Mouse (Mus musculus): ENCODE data around the gene Erbb4.
A peak's percentile ranks its signal among the peaks of the same experiment; 100 is the strongest.

Erbb4 gene

DNA sequence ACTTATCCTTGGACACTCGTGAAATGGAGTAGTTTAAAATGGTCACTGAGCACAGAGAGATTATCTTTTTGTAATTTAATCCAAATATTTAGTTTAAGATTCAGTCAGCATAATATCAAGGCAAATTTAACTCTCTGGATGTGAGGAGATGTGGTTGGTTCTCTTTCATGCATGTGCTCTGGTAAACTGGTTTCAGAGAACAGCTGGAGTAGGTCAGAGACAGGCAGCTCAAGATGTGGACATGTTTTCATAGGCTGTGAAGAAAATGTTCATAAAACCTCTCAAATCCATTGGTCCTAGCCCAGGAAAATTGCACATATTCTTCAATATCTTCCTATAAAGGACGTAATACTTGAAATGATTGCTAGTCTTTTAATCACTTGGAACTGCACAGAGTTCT lies 590.0 kb downstream of the Erbb4 start:
- no peak for DNase-seq (ENCODE audit: low read depth)

DNA sequence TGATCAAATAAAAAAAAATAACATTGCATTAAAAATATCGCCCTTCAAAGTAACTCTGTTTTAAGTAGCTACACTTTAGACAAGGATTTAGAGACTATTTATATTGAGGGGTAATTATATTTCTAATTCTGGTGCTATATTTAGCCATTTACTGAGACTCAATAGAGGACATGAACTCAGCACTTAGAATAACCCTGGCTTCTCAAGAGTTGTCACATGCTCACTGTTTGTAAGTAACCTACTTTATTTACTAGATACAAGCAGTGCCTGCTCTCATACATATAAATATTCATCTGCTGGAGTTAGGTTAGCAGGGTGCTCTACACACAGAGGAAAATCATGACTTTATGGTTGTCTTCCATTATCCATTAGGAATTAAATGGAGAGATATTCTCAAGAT lies 604.0 kb downstream of the Erbb4 start:
- DNase-seq (ENCODE audit: low read depth): no peak

DNA sequence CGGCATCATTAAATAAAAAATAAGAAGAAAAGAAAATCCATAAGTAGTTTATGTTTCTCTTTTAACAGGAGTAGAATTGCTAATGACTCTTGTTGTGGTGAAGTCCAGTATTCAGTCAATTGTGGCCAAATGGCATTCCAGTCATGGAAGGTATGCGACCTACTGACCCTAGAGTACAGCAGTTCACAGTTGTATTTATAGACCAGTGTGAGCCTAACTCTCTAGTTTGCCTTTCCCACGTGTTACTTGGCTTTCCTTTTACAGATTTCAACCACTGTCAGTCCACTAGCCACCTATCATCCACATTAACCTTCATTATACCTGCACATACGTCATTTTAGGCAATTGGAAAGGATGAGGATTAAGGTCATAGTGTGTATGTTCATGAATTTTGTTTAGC lies 606.3 kb downstream of the Erbb4 start:
- DNase-seq (ENCODE audit: low read depth): no peak

DNA sequence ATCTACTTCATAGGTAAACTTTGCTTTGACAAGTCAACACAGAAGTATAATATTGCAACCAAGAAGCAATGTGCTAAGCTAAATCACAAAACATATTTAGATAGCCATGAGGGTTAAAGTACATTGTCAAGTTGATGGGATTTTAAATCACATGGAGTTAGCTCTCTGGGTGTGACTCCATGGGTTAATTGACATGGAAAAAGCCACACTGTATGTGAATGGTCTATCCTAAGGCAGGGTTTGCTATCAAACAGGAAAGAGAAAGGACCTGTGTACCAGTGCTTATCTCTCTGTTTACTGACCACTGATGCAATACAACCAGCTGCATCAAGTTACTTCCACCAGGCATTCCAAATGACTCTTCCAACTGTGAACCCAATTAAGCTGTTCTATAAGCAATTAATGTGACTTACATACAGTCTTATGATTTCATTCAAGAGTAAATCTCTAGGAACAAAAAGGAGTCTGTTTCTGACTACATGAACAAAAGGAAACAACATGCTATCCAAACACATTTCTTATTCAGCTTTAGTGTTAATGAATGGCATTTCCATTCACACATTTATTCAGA lies 641.4 kb downstream of the Erbb4 start:
- no peak for DNase-seq (ENCODE audit: low read depth)

DNA sequence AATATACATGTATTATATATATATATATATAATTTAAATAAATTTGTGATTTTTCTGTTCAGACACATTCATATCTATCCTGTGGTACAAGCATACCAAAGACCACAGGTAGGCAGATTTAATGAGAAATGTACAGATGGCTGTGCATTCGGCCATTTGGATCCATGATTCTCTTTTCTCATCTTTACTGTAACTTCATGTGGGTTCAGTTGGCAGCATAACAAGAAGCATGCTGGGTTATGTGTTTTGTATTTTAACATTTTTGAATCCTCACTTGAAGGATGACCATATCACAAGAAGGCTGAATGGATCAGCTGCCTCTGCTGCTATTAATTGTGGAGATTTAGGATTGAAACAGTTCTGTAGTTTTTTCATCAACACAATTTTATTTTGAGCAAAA lies 656.6 kb downstream of the Erbb4 start:
- no peak for DNase-seq (ENCODE audit: low read depth)

DNA sequence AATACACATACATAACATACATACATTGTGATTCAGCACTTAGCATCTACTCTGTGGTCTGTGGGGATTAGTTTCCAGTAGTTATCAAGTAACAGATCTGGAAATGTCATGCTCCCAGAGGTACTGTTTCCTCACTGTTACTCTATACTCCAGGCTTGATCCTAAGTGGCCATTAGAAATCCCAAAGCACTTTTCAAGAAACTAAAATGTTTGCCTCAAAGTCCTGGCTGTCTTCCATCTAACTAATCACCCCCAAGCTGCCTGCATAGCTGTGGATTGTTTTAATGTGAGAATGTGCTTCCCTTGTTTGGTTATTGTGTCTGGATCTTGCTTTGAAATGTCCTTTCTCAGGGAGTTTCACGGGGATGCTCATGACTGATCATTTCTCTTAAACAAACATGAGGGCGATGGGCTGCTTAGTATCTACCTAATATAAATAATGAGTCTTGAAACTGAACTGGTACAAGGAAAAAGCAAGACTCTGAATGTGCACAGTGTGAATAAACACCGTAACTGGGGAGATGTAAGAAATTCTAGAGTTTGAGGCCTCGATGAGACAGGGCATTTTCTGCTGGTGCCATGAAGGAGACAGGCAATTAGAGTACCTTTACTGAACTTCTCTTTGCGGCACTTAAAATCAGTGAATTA lies 683.4 kb downstream of the Erbb4 start:
- no peak for DNase-seq (ENCODE audit: low read depth)

DNA sequence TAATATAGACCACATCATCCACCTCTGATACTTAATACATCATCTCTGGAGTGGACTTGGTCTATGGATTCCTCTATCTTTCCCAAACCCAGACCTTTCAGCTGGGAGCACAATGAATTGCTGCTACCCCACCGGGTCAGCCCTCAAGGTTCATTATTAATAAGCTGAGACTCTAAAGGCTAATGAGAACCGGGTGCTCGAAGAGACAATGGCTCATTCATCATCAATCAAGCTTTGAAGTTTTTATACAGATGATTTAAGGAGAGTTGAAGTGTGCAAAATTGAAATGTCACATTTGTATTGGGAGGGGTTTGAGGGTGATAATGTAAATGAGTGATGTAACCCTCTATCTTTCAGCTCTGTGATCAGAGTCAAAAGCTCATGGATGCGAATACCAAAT lies 706.7 kb downstream of the Erbb4 start:
- DNase-seq (ENCODE audit: low read depth): no peak

DNA sequence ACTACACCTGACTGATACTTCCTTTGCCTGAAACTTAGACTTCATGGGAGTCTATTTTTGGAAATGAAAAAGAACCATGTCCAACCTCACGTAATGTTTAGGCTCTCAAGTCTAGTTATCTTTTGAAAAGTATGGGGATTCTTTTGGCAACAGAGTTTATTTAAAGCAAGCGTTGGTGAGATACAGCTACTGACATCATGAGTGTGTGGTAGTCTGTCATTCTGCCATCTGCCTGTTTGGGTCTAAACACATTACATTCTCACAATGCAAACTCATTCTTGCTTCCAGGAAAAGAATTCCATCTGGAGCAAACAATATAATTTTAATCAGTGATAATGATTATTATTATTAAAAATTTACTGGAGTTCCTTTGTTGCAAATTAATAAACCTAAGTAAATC lies 736.3 kb downstream of the Erbb4 start:
- DNase-seq (ENCODE audit: low read depth): no peak

DNA sequence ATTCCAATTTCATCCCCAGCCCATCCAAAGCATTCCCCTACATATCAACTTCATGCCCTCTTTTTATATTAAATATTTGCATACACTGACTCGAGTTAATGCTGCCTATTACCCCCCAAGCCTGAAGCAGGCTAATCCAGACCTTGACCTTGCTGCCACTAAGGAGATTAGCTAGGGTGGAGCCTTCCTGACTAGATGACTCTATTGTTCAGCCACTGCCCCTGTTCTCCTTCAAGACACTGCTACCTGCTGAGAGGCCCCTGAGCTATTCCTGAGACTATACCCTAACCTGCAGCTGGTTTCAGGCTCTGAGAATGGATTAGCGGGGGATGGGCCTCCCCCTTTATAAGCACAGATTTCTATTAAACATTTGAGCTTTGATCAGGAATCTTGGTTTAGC lies 774.1 kb downstream of the Erbb4 start:
- DNase-seq (ENCODE audit: low read depth): no peak

DNA sequence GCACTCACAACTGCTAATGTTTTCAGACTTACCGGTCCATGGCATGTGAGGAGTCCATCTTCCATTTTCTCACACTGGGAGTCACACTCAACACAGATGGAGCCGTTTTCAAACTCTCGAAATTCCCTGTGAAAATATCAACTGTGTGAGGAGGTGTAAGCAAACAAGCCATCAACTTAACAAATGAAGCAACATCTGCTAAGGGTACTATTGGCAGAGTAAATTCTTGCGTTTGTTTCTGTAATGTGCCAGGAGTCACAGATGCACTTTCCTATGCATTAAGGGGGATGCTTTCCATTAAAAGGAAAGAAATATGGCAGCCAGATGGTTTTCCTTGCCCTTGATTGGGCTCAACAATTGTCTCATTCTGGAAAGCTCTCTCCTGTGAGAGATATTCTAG lies 802.0 kb downstream of the Erbb4 start:
- no peak for DNase-seq (ENCODE audit: low read depth)

DNA sequence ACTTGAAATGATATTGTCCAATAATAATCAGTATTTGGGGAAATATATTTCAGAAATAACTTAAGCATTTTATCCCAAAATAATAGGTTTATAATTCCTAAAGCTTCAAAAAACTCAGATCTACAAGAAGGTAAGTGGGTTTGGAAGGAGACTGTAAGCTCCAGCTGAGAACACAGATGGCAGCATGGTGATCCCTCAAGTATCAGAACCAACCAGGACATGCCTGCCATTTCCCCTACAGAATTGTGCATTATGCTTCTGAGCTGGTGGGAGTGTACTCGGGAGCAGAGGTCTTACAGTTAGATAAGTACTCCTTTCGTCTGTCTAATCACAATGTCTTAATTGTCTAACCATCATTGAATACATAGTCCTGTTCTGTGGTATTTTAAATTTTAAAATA lies 823.4 kb downstream of the Erbb4 start:
- DNase-seq (ENCODE audit: low read depth): no peak

DNA sequence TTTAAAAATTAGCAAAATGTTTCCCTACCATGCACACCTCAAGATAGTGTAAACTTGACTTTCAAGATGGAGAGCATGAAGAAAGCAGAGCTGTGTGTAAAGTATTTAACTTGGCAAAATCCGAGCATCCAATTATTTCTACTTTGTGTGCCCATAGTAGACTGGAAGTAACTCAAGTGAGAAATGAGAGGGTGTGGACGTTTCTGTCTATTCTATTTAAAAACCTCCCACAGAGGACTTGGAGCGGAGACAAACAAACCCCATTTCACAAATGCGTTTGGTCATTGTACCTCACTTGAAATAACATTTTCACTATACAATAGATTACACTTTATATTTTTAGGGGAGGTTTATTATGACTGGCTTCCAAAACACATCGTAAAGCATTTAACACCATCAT lies 832.0 kb downstream of the Erbb4 start:
- DNase-seq (ENCODE audit: low read depth): no peak

DNA sequence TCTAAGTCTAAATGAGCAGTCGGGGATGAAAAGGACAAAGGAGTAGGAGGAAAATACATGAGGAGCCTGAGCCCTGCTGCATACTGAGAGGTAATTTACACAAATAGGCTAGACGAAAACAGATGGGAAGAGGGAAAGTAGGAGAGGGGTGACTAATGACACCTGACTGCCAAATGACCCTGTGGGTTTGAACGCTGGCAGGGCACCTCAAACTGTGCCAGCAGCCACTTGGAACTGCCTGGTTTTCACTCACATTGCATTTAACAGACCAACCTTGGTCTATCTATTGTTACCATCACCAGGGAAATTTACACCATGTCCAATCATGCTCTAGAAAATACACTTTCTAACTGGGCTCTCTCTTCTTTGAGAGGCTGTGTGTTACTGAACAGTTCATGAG lies 929.3 kb downstream of the Erbb4 start:
- DNase-seq (ENCODE audit: low read depth): no peak

DNA sequence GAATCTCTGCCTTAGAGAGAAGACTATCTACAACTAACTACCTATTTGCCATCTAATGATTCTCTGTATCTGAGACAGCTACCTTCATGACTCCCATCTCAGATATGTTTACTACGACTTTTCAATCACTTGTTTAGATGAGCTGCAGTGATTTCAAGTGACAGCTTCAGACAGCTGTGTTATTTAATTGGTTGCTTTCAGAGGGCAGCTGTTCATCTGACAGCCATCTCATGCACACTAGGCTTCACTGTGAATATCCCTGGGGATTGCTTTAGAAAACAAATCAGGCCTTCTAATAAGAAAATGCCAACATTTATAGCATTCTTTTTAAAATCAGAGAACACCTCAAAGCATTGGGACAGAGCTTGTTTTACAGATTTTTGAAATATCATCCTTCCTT lies 952.6 kb downstream of the Erbb4 start:
- DNase-seq (ENCODE audit: low read depth): no peak

DNA sequence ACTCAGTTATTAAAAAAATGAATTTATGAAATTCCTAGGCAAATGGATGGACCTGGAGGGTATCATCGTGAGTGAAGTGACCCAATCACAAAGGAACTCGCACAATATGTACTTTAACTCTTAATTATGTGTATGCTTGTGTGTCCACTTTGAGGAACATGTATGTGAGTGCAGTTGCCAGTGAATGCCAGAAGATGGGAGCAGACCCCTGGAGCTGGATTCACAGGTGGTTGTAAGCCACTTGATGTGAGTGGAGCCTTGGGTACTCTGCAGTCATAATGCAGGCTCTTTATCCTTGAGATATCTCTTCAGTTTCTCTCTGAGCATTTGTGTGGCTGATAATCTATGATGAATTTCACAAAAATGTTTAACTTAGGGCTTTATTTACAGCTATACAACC lies 957.3 kb downstream of the Erbb4 start:
- DNase-seq (ENCODE audit: low read depth): no peak

DNA sequence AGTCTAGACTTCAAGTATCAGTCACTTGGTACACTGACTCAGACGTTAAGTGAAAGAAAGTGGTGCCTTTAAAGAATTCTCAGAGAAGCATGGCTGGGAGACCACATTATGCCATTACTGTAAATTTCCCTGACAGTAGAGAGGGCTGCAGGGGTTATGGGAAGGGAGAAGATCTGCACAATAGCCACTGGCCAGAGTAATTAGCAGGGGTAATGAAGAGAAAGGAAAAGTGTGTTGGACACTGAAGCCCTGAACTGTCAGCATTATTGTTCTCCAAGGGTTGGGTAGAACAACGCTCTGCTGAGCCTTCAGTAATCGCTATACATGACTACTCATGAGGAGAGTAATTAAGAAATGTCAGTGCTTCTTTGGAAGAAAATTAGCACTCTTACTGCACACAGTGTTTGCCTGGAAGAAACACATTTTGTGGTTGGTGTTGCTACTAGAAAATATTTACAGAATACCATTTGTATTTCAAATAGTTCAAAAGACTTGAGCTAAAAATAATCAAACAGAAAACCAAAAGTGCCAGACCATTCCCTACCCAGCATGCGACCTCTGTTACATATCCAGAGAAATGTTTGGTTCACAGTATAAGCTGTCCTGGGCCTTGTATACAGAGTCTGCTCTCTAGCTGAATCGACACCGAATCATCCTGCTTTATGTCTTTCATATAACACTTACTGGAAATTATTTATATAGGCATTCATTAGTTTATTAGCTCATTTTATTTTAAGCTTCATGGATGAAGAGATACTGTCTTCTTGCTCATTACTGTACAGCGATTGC lies 965.1 kb downstream of the Erbb4 start:
- DNase-seq (ENCODE audit: low read depth): no peak

DNA sequence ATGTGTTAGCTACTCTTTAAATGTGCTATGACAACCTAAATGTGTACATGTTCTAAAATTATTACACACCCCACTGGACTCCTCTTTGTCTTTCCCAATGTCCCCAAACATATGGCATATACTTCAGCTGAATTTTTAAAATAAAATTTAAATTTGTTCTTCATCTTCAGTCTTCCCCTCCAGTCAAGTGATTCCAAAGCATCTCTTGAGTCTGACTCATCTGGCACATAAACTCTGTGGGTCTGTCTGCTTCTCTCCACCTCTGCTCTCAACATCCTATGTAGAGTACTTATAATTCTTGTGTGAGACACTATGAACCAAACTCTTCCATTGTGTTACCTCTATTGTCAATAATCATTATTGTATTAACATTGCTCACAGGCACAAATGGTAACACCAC lies 972.9 kb downstream of the Erbb4 start:
- no peak for DNase-seq (ENCODE audit: low read depth)

DNA sequence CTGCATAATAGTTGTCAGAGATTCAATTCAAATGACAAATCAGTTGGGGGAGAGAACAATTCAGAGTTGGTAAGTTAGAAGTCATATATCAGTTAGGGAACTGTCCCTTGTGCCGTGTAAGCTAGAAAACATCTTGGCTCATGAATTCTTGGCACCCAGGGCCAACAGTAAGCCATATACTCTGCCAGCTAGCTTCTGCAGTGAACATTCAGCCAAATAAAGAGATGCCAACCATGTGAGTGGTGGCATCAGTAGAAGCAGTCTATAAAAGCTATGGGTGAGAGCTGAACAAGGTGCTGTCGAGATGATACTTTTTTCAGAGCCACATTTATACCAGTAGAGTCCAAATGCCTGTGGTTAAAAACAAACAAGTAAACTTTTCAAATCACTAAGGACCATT lies 973.4 kb downstream of the Erbb4 start:
- no peak for DNase-seq (ENCODE audit: low read depth)

DNA sequence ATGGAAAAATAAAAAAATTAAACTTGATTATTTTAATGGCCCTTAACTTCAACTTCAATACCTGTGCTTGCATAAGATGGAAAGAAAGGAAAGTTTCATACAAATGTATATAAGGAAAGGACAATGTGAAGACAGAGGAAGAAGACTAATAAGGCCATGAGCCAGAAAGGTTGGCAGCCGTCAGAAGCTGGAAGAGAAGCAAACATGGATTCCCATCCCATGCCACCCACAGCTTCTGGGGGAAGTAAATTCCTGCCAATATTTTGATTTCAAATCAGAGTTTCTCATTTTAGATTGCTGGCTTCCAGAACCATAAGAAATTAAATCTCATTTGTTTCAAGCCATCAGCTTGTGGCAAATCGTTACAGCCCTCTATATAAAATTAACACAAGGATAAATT lies 984.3 kb downstream of the Erbb4 start:
- DNase-seq (ENCODE audit: low read depth): no peak

DNA sequence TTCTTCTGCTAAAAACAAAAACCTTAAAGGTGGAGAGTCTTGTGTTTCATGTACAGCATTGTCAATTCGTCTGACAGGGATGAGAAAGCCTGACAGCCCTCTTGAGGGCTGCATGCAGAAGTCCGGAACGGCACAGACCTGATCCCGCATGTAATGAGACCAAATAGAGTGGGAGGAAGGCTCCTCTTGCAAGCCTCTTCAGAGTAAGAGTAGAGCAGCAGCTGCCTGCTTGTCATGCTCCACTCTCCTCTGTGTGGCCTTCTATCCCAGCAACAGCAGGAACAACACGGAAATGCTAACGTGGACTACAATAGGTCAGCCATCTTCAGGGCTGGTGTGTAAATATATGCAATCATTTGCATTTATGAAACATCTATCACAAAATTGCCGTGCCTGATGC lies 987.5 kb downstream of the Erbb4 start:
- DNase-seq (ENCODE audit: low read depth): no peak

DNA sequence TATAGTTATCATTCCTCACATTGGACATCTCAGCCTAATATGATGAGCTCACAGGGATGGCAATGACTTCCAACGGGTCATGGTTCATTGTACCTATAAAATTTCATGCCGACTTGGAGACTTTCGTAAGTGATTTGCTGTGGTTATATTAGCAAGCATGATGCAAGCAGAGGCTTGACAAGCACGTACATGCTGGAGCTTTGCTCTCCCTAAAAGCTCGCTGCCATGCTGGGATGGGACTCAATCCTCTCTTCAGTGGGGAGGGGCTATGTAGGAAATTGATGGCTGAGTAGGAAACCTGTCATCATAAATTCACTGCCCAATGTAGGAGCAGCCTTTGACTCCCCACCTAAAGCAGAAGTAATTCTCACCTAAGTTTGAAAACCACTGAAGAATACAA lies 992.1 kb downstream of the Erbb4 start:
- no peak for DNase-seq (ENCODE audit: low read depth)

DNA sequence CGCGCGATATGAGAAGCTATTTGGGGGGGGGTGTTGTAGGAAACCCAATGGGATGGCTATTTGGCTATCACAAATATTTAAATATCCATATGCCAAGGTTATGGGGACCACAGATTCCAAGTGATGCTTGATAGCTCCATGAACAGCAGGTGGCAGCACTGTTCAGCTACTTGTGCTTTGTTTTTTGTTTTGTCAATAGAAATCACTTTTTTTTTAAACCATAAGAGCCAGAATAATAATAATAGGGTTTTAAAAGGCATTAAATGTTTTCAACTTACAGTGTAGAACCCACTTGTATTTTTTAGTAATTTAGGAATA lies 1001.4 kb downstream of the Erbb4 start:
- peak; percentile 53 for DNase-seq (ENCODE audit: low read depth)

DNA sequence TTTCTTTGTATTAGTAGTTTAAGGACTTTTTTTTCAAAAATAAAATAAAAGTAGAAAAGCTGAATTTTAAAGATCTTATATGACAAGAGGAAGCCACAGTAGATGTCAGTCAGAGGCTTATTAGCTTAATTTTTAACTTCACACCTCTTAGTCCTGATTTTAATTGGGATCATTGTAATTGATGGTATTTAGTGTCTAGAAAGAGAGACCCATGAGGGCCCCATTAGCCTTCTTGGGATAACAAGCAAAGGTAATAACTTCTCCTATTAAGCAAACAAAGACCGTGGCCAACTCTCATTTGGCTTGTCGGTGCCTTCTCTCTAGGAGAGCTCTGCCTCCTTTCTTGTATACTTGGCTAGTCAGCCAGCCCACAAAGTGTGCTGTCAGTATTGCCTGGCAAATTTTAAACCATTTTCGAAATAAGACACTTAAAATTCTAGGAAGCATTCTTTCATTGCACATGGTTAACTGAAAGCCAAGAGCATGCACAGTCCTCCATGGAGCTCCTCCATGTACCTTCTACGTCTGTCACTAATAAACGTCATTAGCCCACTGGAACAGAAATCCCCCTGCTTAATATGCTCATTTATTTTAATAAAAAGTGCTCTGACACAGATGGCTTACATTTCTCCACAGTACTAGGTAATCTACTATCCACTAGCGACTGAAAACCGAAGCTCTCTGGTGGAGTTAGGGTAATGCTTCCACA lies 1001.9 kb downstream of the Erbb4 start:
- no peak for DNase-seq (ENCODE audit: low read depth)

Measured in NIH3T3 (cell line).